Mouse (Mus musculus): ENCODE results near the gene Zc3h15. TPM values are rescaled to one million over a fixed set of nuclear protein-coding genes. Genes with fewer than 3 reads are reported as not detected.
"Not testable (repeated sequence)": the region's sequence is repeated elsewhere in the genome, so short reads cannot be mapped to it uniquely, and the experiment has no call there.

The Zc3h15 gene
- polyA plus RNA-seq, 1 experiment from 2014 or later = 61.9 TPM

DNA sequence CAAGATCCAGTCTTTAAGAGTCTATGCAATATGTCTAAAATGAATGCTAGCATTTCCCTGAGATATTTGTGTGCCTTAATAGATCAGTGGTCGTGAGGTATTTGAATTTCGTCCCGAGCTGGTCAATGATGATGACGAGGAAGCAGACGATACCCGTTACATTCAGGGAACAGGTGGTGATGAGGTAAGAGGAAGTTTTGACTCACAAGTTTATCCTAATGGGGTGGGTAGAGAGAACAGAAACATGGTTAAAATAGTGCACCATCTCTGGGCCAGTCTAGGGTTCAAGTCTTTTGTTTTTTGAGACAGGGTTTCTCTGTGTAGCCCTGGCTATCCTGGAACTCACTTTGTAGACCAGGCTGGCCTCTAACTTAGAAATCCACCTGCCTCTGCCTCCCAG is 17.1 kb downstream of the Zc3h15 start:
- 85% methylated on average over 6 of the region's 6 CpGs for WGBS (ENCODE audit: missing documents)
- peaks cover 39% of the 10 kb centered on the region for H3K36me3 ChIP-seq (ENCODE audit: inconsistent target)

DNA sequence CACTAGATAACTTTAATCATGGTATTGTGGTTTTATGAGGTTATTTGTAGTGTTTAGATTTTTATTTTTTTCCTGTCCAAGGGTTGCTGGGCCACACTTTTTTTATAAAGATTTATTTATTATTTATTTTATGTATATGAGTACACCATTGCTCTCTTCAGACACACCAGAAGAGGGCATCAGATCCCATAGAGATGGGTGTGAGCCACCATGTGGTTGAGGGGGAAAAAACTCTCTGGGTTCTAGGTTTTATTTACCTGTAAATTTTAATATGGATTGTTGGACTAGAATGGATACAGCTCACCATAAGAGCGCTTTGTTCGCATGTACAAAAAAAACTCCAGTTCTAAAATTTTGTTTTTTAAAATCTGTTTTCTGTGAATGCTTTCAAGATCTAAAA is 20.8 kb downstream of the Zc3h15 start:
- not testable (repeated sequence) for H3K4me3 ChIP-seq (ENCODE audit: inconsistent target); H3K27ac ChIP-seq; H3K79me2 ChIP-seq (ENCODE audit: inconsistent target)
- WGBS (ENCODE audit: missing documents) = 96% methylated on average over 2 of the region's 2 CpGs
- H3K36me3 ChIP-seq (ENCODE audit: inconsistent target) = peaks cover 30% of the 10 kb centered on the region

More for the DNA sequence above, 17.1 kb downstream of the Zc3h15 start:
- peaks cover 17% of the 10 kb centered on the region; the same call in 1 of the 2 replicates for H3K79me2 ChIP-seq (ENCODE audit: inconsistent target)
- no peak overlapping the region for H3K4me3 ChIP-seq (ENCODE audit: inconsistent target)
- no peak overlapping the region for H3K27ac ChIP-seq

DNA sequence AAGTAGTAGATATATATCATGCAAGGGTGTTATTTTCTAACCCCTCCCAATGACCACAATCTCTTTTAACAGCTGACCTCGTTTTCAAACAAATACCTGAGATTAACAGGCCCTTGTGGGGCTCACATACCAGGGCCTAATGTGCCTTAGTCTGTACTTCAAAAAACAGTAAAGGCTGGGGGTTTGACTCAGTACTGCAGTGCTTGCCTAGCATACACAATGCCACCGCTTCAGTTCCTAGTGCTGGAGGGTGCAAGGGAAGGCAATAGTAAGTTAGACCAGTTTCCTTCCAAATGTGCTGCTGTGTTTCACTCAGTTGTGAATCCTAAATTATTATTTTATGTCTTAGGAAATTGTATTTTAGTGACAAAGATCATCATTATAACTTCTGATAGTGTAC is 23.2 kb downstream of the Zc3h15 start:
- peaks cover 7% of the 10 kb centered on the region; the same call in 1 of the 2 replicates for H3K36me3 ChIP-seq (ENCODE audit: inconsistent target)
- WGBS (ENCODE audit: missing documents) = 100% methylated on average over 2 of the region's 2 CpGs
- no peak overlapping the region for H3K4me3 ChIP-seq (ENCODE audit: inconsistent target)
- no peaks in the 10 kb centered on the region for H3K79me2 ChIP-seq (ENCODE audit: inconsistent target)
- no peak overlapping the region for H3K27ac ChIP-seq

DNA sequence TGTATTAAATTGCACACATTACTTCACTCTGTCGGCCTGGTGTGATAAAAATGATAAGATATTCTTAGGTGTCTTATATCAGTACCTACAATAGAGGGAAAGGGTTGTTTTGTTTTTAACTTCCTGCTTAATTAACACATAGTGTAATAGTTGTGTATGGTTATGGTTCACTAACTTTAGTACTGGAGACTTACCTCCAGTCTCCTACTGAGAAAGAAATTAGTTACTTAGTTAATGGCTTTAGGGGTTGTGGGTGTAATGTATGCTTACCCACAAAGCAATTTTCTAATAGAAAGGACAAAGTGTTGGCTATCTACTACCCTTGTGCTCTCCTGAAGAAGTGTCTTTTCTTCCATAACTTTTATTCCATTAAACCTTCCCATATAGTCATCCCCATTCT is 23.8 kb downstream of the Zc3h15 start:
- Histone ChIP-seq H3K27ac (no peak overlapping the region), H3K79me2 (ENCODE audit: inconsistent target) (no peaks in the 10 kb centered on the region), H3K4me3 (ENCODE audit: inconsistent target) (no peak overlapping the region), H3K36me3 (ENCODE audit: inconsistent target) (0 out of 2 replicates have a peak, but pooled peaks cover 5% of the 10 kb centered on the region)
- 100% methylated on average over 1 of the region's 1 CpGs for WGBS (ENCODE audit: missing documents)

DNA sequence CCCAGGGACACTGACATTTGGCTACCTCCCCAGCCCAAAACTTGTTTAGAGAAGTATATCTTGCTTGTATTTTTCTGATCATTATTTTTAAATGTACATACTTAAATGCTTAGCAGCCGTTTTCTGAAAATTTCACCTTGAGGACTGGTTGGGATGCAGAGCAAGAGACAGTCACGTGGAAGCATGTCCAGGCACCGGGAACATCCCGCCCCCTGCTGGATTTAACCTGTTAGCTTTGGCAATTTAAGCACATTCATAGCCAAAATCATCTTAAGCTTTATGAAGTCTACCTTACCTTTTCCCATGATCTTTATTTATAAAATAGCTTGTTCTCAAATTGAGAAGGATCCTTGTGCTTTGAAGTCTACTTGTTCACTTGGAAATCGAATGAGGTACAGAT is 25.8 kb downstream of the Zc3h15 start:
- no peak overlapping the region for H3K27ac ChIP-seq
- WGBS (ENCODE audit: missing documents) = 92% methylated on average over 5 of the region's 5 CpGs
- no peaks in the 10 kb centered on the region for H3K79me2 ChIP-seq (ENCODE audit: inconsistent target)
- 0 out of 2 replicates have a peak, but pooled peaks cover 5% of the 10 kb centered on the region for H3K36me3 ChIP-seq (ENCODE audit: inconsistent target)
- no peak overlapping the region for H3K4me3 ChIP-seq (ENCODE audit: inconsistent target)

DNA sequence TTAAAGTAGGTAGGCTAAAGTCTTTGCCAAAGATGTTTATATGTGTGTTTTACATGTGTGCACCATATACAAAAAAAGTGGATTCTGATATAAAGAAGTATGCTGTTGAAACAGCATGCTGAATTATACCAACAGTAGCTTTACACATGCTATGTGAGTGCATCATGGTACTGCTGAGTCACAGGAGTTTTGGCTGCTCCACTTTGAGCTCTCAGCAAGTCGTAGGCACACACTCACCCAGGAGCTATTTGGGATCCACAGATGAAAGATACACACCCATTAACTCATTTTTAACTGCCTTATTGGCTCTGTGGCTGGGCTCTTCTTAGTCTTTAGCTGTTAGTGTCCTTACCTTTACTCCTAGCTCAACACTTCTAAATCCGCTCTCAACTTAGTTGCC is 27.6 kb downstream of the Zc3h15 start:
- Histone ChIP-seq H3K79me2 (ENCODE audit: inconsistent target) (no peaks in the 10 kb centered on the region), H3K27ac (no peak overlapping the region), H3K36me3 (ENCODE audit: inconsistent target) (0 out of 2 replicates have a peak, but pooled peaks cover 5% of the 10 kb centered on the region), H3K4me3 (ENCODE audit: inconsistent target) (no peak overlapping the region)
- 79% methylated on average over 2 of the region's 2 CpGs for WGBS (ENCODE audit: missing documents)

DNA sequence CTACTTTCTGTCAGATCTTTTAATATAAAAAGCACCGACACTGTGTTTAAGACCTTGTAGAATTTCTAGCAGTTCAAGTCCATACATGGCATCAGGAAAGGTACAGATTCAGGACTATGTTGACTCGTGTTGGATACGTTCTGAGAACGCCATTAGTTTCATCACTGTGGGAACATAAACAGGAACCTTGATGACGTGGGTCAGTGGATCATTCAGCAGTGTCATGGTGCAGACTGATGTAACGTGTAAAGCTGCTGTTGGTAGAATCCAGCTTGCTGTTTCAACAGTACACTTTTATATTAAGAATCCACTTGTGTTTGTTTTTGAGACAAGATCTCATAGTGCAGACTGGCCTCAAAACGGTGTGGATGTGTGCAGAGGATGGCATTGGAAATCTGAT is 28.8 kb downstream of the Zc3h15 start:
- Histone ChIP-seq H3K79me2 (ENCODE audit: inconsistent target) (no peaks in the 10 kb centered on the region), H3K36me3 (ENCODE audit: inconsistent target) (no peaks in the 10 kb centered on the region), H3K4me3 (ENCODE audit: inconsistent target) (no peak overlapping the region), H3K27ac (no peak overlapping the region)
- WGBS (ENCODE audit: missing documents) = 69% methylated on average over 7 of the region's 7 CpGs

DNA sequence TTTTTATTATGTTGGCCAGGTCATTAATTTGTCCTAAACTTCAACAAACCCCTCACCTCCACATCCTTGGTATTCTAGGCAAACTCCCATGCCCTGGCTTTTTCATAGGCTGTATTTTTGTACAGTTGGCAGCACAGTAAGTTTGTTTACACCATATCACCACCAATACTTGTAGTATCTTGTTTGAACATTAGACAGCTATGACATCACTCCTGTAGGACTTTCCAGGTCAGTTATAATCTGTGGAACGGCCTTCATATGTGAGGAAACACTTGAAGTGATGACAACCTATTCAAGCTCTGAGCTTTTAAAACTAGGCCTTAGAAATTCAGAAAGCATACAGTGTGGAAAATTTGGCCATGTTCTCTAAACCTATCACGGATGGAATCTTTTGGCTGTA is 29.6 kb downstream of the Zc3h15 start:
- Histone ChIP-seq H3K4me3 (ENCODE audit: inconsistent target) (no peak overlapping the region), H3K79me2 (ENCODE audit: inconsistent target) (no peaks in the 10 kb centered on the region), H3K27ac (no peak overlapping the region), H3K36me3 (ENCODE audit: inconsistent target) (no peaks in the 10 kb centered on the region)
- 90% methylated on average over 2 of the region's 2 CpGs for WGBS (ENCODE audit: missing documents)

DNA sequence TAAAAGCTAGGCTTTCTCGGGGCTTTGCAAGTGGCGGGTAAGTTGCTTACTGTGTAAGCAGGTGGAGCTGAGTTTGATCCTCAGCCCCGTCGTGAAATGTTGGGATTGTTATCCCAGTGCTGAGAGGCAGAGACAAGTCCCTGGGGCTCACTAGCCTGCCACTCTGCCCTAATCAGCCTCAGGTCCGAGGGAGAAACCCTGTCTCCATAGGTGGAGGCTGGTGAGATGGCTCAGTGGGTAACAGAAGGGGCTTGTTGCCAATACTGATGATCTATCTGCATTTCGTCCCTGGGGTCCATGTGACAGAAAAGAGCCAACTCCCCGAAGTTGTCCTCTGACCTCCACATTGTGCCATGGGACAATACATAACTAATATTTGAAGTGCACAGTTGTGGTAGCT is 30.2 kb downstream of the Zc3h15 start:
- 92% methylated on average over 7 of the region's 7 CpGs for WGBS (ENCODE audit: missing documents)
- H3K36me3 ChIP-seq (ENCODE audit: inconsistent target) = no peaks in the 10 kb centered on the region
- no peak overlapping the region for H3K27ac ChIP-seq
- H3K79me2 ChIP-seq (ENCODE audit: inconsistent target) = no peaks in the 10 kb centered on the region
- no peak overlapping the region for H3K4me3 ChIP-seq (ENCODE audit: inconsistent target)

DNA sequence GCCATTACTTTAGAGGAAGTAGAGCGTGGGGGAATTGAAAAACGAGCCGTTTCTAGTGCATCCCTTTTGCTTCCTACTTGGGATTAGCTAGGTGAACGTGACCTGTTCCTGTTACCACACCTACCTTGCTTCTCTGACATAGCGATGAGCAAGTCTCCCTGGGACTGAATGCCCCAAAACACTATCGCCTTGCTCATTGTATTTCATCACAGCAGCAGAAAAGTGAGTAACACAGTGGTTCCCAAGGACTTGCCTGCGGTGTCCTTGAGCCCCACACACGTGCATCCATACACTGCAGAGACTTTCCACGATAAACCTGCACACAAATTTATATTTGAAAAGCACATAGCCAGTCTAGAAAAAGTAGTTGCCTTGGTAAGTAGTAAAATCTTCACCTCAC is 30.7 kb downstream of the Zc3h15 start:
- no peak overlapping the region for H3K27ac ChIP-seq
- no peaks in the 10 kb centered on the region for H3K79me2 ChIP-seq (ENCODE audit: inconsistent target)
- 83% methylated on average over 9 of the region's 9 CpGs for WGBS (ENCODE audit: missing documents)
- no peak overlapping the region for H3K4me3 ChIP-seq (ENCODE audit: inconsistent target)
- H3K36me3 ChIP-seq (ENCODE audit: inconsistent target) = no peaks in the 10 kb centered on the region

DNA sequence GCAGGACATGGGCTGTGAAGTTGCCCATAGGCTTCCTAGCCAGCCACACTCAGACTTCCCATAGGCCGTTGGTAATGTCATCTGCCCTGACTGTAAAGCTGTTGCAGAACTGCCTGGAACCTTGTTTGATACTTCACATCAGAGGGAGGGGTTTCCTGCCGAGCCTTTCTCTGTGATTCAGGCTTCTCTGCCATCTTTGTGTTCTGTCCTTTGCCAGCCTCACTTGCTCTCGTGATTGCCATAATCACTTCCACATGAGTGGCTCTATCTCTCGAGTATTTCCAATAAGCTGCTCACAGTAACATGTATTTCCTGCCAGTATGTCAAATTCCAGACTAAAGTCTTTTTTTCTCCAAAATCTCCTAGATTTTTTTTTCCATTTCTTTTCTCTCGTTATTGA is 31.4 kb downstream of the Zc3h15 start:
- WGBS (ENCODE audit: missing documents) = 86% methylated on average over 5 of the region's 5 CpGs

DNA sequence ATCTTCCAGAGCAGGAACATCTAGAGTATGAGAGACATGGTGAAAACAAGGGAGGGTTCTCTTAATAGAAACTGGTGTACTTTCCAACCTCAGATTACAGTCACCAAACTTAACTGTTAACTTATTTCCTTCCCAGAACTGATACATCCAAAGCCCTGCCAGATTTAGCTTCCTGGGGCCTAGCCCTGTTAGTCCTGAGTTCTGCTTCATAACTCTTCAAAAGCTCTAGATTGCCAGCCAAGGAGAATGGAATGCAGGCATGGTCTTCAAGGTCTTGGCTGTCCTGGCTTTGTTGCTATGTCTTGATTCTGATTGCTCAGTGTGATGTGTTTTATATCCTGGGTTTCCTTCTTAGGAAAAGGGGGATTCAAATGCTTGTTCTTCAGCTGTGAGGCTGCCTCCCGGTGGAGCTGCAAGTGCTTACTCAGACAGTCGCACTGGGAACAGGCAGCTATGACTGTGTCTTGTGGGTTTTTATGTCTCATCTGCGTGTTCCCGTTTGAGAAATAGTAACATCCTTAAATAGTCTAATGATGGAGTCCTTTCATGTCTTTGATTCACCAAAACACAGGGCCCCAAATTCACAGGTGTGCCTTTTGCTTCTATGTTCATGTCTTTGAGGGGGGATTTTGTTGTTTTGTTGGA is 32.1 kb downstream of the Zc3h15 start:
- Histone ChIP-seq H3K27ac (no peak overlapping the region), H3K4me3 (ENCODE audit: inconsistent target) (no peak overlapping the region), H3K36me3 (ENCODE audit: inconsistent target) (no peaks in the 10 kb centered on the region), H3K79me2 (ENCODE audit: inconsistent target) (no peaks in the 10 kb centered on the region)
- WGBS (ENCODE audit: missing documents) = 75% methylated on average over 4 of the region's 4 CpGs

More for the DNA sequence above, 31.4 kb downstream of the Zc3h15 start:
- H3K4me3 ChIP-seq (ENCODE audit: inconsistent target) = no peak overlapping the region
- H3K36me3 ChIP-seq (ENCODE audit: inconsistent target) = no peaks in the 10 kb centered on the region
- H3K79me2 ChIP-seq (ENCODE audit: inconsistent target) = no peaks in the 10 kb centered on the region
- no peak overlapping the region for H3K27ac ChIP-seq

DNA sequence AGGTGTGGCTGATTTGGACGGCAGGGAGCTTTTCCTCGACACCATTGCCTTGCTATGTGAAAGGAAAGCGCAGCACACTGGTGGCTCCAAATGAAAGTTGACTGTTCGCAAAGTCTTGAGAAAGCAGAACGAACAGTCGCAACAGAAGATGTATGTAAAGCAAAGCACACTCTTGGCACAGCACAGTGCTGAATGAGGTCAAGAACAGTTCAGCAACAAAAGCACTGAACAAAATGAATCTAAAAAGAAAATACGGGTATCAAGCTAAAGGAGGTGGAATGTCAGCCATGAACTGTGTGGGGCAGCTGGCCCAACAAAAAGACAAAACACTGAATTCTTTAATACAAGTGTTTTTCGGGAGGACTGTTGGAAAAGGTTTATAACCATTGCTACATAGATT is 37.1 kb downstream of the Zc3h15 start:
- H3K4me3 ChIP-seq (ENCODE audit: inconsistent target) = no peak overlapping the region
- H3K79me2 ChIP-seq (ENCODE audit: inconsistent target) = no peaks in the 10 kb centered on the region
- H3K36me3 ChIP-seq (ENCODE audit: inconsistent target) = no peaks in the 10 kb centered on the region
- 98% methylated on average over 8 of the region's 8 CpGs for WGBS (ENCODE audit: missing documents)
- H3K27ac ChIP-seq = no peak overlapping the region

DNA sequence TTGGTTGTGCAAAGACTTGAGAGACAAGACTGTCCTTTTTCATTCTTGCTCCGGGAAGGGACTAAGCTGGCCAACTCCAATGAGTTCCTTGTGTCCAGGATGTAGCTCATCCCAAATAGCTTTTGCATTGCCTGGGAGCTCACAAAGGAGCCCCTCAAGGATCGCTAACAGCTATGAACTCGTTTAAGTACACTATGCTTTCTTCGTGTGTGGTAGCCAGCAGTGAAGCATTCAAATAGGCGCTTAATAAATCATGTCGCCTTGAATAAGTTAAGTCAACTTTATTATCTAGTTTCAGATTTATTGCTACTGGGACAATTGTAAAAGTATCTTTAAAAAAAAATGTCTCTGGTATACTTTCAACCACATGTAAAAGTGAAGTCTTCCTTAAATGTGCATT is 37.5 kb downstream of the Zc3h15 start:
- Histone ChIP-seq H3K79me2 (ENCODE audit: inconsistent target) (no peaks in the 10 kb centered on the region), H3K27ac (no peak overlapping the region), H3K4me3 (ENCODE audit: inconsistent target) (no peak overlapping the region), H3K36me3 (ENCODE audit: inconsistent target) (no peaks in the 10 kb centered on the region)
- WGBS (ENCODE audit: missing documents) = 79% methylated on average over 6 of the region's 6 CpGs

DNA sequence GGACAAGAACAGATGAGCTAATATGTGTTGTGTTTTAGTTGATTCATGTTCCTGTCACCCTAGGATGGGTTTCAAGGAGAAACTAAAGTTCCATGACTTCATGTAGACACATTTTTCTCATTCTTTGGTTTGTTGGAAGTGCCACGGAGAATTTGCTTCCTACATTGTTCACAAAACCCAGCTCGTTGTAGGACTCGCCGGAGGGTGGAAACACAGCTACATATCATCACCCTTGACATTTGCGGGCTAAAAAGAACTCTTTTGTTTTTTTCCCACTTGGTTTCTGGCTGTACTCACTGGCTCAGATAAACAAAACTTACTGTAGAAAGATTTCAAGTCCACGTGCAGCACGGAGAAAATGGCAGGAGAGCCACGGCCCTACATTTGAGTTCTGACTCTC is 38.0 kb downstream of the Zc3h15 start:
- no peak overlapping the region for H3K27ac ChIP-seq
- WGBS (ENCODE audit: missing documents) = 51% methylated on average over 8 of the region's 8 CpGs
- no peaks in the 10 kb centered on the region for H3K79me2 ChIP-seq (ENCODE audit: inconsistent target)
- no peak overlapping the region for H3K4me3 ChIP-seq (ENCODE audit: inconsistent target)
- no peaks in the 10 kb centered on the region for H3K36me3 ChIP-seq (ENCODE audit: inconsistent target)
